ENCODE assay signal across 7 mouse cellular contexts in genomic region chr4:134343071-134344031, GRCm38 (mm10). TPM values are rescaled to one million over a fixed set of nuclear protein-coding genes. Genes with fewer than 3 reads are reported as not detected.
DNase-seq lines count a peak whose midpoint lies in the region; ATAC-seq and TF ChIP-seq lines count a peak whose summit lies in the region.

Gene Slc30a2 (plus strand): TSS chr4:134343181.

- TF ChIP-seq POLR2A in cerebellum, adult 2 months (IDR thresholded peaks at IDR 0.05; ENCODE audit: borderline replicate concordance, insufficient read depth, low read length) = no peak

- H3K9ac ChIP-seq in ES-E14 (ENCODE audit: insufficient read depth, low read depth, low read length, poor library complexity, severe bottlenecking) = peak within 1 kb of the TSS; percentile 65
- H3K9ac ChIP-seq in neural tube, embryonic 15.5 days (replicated peaks) = no peak within 1 kb of the TSS

- no peak for TF ChIP-seq CTCF in cerebellum, adult 2 months (IDR thresholded peaks at IDR 0.05; ENCODE audit: borderline replicate concordance, insufficient read depth, low read depth, low read length)

- 2% methylated on average over 61 of the region's 61 CpGs for WGBS in limb, embryonic 10.5 days
- WGBS in neural tube, embryonic 15.5 days = 2% methylated on average over 61 of the region's 61 CpGs
- WGBS in cerebellum, adult 2 months = 3% methylated on average over 61 of the region's 61 CpGs

- peaks cover 82% of the 10 kb centered on the region for H3K27me3 ChIP-seq in limb, embryonic 10.5 days (ENCODE audit: low read depth, poor library complexity, severe bottlenecking)
- H3K27me3 ChIP-seq in neural tube, embryonic 15.5 days (replicated peaks) = peaks cover 43% of the 10 kb centered on the region
- H3K27me3 ChIP-seq in cerebellum, adult 2 months (ENCODE audit: control insufficient read depth, insufficient read depth, low read length) = peaks cover 2% of the 10 kb centered on the region; the same call in 1 of the 2 replicates

- no peak for DNase-seq in ES-E14 (ENCODE audit: low read depth, low spot score)
- peak; percentile 56 for DNase-seq in adrenal gland, adult 8-10 months
- peak; percentile 57 for DNase-seq in limb, embryonic 10.5 days (ENCODE audit: low spot score)
- DNase-seq in cerebellum, adult 2 months = no peak

- ATAC-seq in hematopoietic stem cell, adult 5-6 weeks (replicated peaks in 1 of 2; ENCODE audit: insufficient read depth in 1 of 2, low FRiP score in 2 of 2, low TSS enrichment in 1 of 2, low read depth in 1 of 2, poor library complexity in 2 of 2, severe bottlenecking in 2 of 2) = peak; percentile 12 to 34; a peak in 3 of 4 replicates
- no peak for ATAC-seq in neural tube, embryonic 15.5 days (ENCODE audit: low FRiP score)
- no peak for ATAC-seq in CD4-positive, CD25-positive, alpha-beta regulatory T cell, adult 4 months

- H3K27ac ChIP-seq in ES-E14 (ENCODE audit: insufficient read depth, low read depth, low read length, poor library complexity, severe bottlenecking) = peak within 1 kb of the TSS; percentile 3; the same call in 1 of the 2 replicates
- 0 out of 2 replicates have a peak within 1 kb of the TSS, but pooled peaks have one; percentile 10 for H3K27ac ChIP-seq in limb, embryonic 10.5 days
- no peak within 1 kb of the TSS for H3K27ac ChIP-seq in neural tube, embryonic 15.5 days (replicated peaks)
- no peak within 1 kb of the TSS for H3K27ac ChIP-seq in cerebellum, adult 2 months (ENCODE audit: insufficient read depth, low read length)

- H3K4me3 ChIP-seq in ES-E14 (ENCODE audit: insufficient read depth in 1 of 2, low read depth in 1 of 2, low read length in 2 of 2, poor library complexity in 1 of 2, severe bottlenecking in 1 of 2) = peak within 1 kb of the TSS; percentile 67 to 73
- peak within 1 kb of the TSS; percentile 45 for H3K4me3 ChIP-seq in limb, embryonic 10.5 days
- peak within 1 kb of the TSS; percentile 19 for H3K4me3 ChIP-seq in neural tube, embryonic 15.5 days (replicated peaks)
- no peak within 1 kb of the TSS for H3K4me3 ChIP-seq in cerebellum, adult 2 months (replicated peaks; ENCODE audit: insufficient read depth, low read depth, low read length)

- peak within 1 kb of the TSS; percentile 54 for H3K4me2 ChIP-seq in neural tube, embryonic 15.5 days

- in situ Hi-C loops in ES-E14 (cut with MboI; ENCODE audit: low sequenced_read_pairs in 2 of 2, unreplicated experiment in 2 of 2) = no loop called here

- peaks cover 0 to 11% of the 10 kb centered on the region in 2 experiments; a peak in 2 of 4 replicates for H3K4me1 ChIP-seq in ES-E14 (ENCODE audit: control insufficient read depth in 2 of 2, insufficient read depth in 2 of 2, low read length in 2 of 2, poor library complexity in 1 of 2)
- peaks cover 12% of the 10 kb centered on the region for H3K4me1 ChIP-seq in limb, embryonic 10.5 days
- H3K4me1 ChIP-seq in neural tube, embryonic 15.5 days = peaks cover 11% of the 10 kb centered on the region
- no peaks in the 10 kb centered on the region; the same call in 1 of the 2 replicates for H3K4me1 ChIP-seq in cerebellum, adult 2 months (ENCODE audit: control insufficient read depth, insufficient read depth, low read length)

- no peaks in the 10 kb centered on the region for H3K9me3 ChIP-seq in ES-E14 (ENCODE audit: control insufficient read depth, insufficient read depth, low read depth, low read length)
- H3K9me3 ChIP-seq in limb, embryonic 10.5 days (replicated peaks) = no peaks in the 10 kb centered on the region
- H3K9me3 ChIP-seq in neural tube, embryonic 15.5 days (replicated peaks) = no peaks in the 10 kb centered on the region

- peaks cover 10% of the 10 kb centered on the region for H3K36me3 ChIP-seq in ES-E14 (ENCODE audit: control insufficient read depth, insufficient read depth, low read length, poor library complexity, severe bottlenecking)
- no peaks in the 10 kb centered on the region for H3K36me3 ChIP-seq in limb, embryonic 10.5 days
- H3K36me3 ChIP-seq in neural tube, embryonic 15.5 days = no peaks in the 10 kb centered on the region

TF ChIP-seq in ES-E14, 5 proteins besides CTCF, POLR2A, EP300 and RAD21:
- no peak for TF ChIP-seq ZC3H11A (IDR thresholded peaks at IDR 0.05; ENCODE audit: borderline replicate concordance, low read depth, low read length)
- 0 out of 2 replicates have a peak, but pooled peaks have one; percentile 18 for TF ChIP-seq HCFC1 (IDR thresholded peaks at IDR 0.05; ENCODE audit: borderline replicate concordance, insufficient read depth, low read length)

RNA-seq across cellular contexts. Expression of gene Slc30a2, which starts in this region (rescaled TPM):
- 23.5 and 24.3 TPM in 2 replicates for total RNA-seq in ES-E14 (2012; rRNA removed)
- total RNA-seq in adrenal gland, adult 8-10 months (2022) = 100 to 1,000 TPM in 2 of 4 experiments, 10 to 100 TPM in 2; 29.5 to 113 (median 69.5) TPM
- total RNA-seq in hematopoietic stem cell, adult 5-6 weeks (2017) = not detected in 2 replicates
- not detected in 2 replicates for polyA plus RNA-seq in limb, embryonic 10.5 days (2016; fragmentation: Nextera tagmentation; extraction: Ambion mirVana)
- 0.14 and 0.20 TPM in 2 replicates for polyA plus RNA-seq in neural tube, embryonic 15.5 days (2015; fragmentation: Nextera tagmentation; extraction: Ambion mirVana)
- 0.13 and 0.20 TPM in 2 replicates for polyA plus RNA-seq in cerebellum, adult 2 months (2012; rRNA removed)
- polyA plus RNA-seq in CD4-positive, CD25-positive, alpha-beta regulatory T cell, adult 4 months (2017; shearing (Covaris generic)) = under 1 TPM; 0.19 TPM

Comparison
In these comparisons a context has a peak if more than half of its experiments do, and no peak if none do; other contexts are left out.
1. RNA of gene Slc30a2 (total RNA-seq): 29.5 to 113 TPM in adrenal gland, adult 8-10 months and 23.5 to 24.3 TPM in ES-E14; not detected in hematopoietic stem cell, adult 5-6 weeks; every median in the first group is over 10 times any median in the second.
2. Peak in ATAC-seq in hematopoietic stem cell, adult 5-6 weeks; RNA of the gene not detected or under 1 TPM.
3. Peak in DNase-seq, H3K4me3 ChIP-seq and H3K27ac ChIP-seq in limb, embryonic 10.5 days; RNA of the gene not detected or under 1 TPM.